Mouse (Mus musculus) E14TG2a.4 (cell line): ENCODE results near the gene 1700012P22Rik.

Experiments used
- H3K27me3 ChIP-seq: 2 replicates; pipeline ENCODE4 v1.6.1; 2014; ENCODE audit warnings: low read length, control low read depth; ENCODE audit not compliant: insufficient read depth
- H3K36me3 ChIP-seq: 2 replicates; pipeline ENCODE4 v1.6.1; 2014; ENCODE audit warnings: low read length, control low read depth; ENCODE audit not compliant: insufficient read depth
- H3K4me1 ChIP-seq: replicated peaks from 2 replicates; pipeline ENCODE4 v1.6.1; 2014; ENCODE audit warnings: low read depth, low read length, control low read depth
- H3K4me3 ChIP-seq: replicated peaks from 2 replicates; pipeline ENCODE4 v1.5.1; 2014; ENCODE audit warnings: mild to moderate bottlenecking, low read length
- H3K9me3 ChIP-seq: 2 replicates; pipeline ENCODE4 v1.6.1; 2014; ENCODE audit warnings: low read length, control low read depth
- CTCF ChIP-seq: conservative IDR thresholded peaks from 2 replicates; pipeline ENCODE4 v1.5.1; 2014; ENCODE audit warnings: low read length
- NANOG ChIP-seq: IDR thresholded peaks from 2 replicates; pipeline ENCODE4 v1.6.1; 2014; ENCODE audit warnings: borderline replicate concordance, low read length, mixed read lengths
- POU5F1 ChIP-seq: IDR thresholded peaks from 2 replicates; pipeline ENCODE4 v1.6.1; 2014; ENCODE audit warnings: low read length, borderline replicate concordance

Gene 1700012P22Rik

GRCm38 (mm10) chr4:144396316-144396715 is 42.3 kb downstream of the 1700012P22Rik start:
- peaks cover 42% of the 10 kb centered on the region for H3K36me3 ChIP-seq
- H3K27me3 ChIP-seq: no peaks in the 10 kb centered on the region
- H3K9me3 ChIP-seq: no peaks in the 10 kb centered on the region
- H3K4me3 ChIP-seq: no peak overlapping the region
- TF ChIP-seq NANOG (no peak), CTCF (no peak), POU5F1 (no peak)
- H3K4me1 ChIP-seq: peaks cover 44% of the 10 kb centered on the region

GRCm38 (mm10) chr4:144377911-144378310 is 60.7 kb downstream of the 1700012P22Rik start, which contains the start of gene Pramef20:
TSS of gene Pramef20 (minus strand) at chr4:144377933.
- Histone ChIP-seq H3K9me3 (no peaks in the 10 kb centered on the region), H3K36me3 (no peaks in the 10 kb centered on the region), H3K27me3 (no peaks in the 10 kb centered on the region), H3K4me3 (no peak within 1 kb of the TSS), H3K4me1 (no peaks in the 10 kb centered on the region)
- no peak for TF ChIP-seq CTCF
- TF ChIP-seq POU5F1: no peak
- no peak for TF ChIP-seq NANOG
